Mouse (Mus musculus): ENCODE data around the gene Cyp19a1.

DNA sequence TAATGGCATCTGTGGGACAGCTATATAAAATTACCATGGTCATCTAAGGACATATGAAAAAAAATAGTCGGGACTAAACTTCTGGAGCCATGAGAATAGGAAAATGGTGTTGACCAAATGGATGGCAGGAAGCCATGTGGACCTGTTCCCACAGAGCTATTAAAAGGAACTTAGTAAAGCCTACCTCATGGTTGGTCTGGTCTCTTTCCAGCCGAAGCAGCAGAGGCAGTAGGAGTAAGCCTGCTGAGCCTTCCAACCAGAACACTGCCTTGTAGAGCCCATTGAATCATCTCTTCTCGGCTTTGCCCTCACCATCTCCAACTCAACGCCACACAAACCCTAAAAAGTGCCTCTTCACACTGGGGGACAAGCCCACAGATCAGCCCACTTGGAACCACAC is 33.3 kb upstream of the Cyp19a1 start:
- no peak for TF ChIP-seq CTCF (IDR thresholded peaks at IDR 0.05; ENCODE audit: borderline replicate concordance, control insufficient read depth, extremely low read depth, insufficient read depth, low read length, poor library complexity)
- TF ChIP-seq POLR2A (IDR thresholded peaks at IDR 0.05; ENCODE audit: control insufficient read depth, extremely low read depth, insufficient read depth, low read length, poor library complexity), result no peak

Data from thymus, adult 2 months (tissue).